Mouse (Mus musculus) stomach, embryonic 14.5 days (tissue): ENCODE results near the gene Usmg5. TPM values are rescaled to one million over a fixed set of nuclear protein-coding genes. Genes with fewer than 3 reads are reported as not detected.

ENCODE experiments used
- ATAC-seq: fragments of 200-750 bp; cut with Nextera tagmentation; 2 replicates; pipeline ENCODE4 v1.8.0; 2017; ENCODE audit warnings: low read depth, moderate TSS enrichment; ENCODE audit not compliant: insufficient number of reproducible peaks, insufficient read depth, low FRiP score
- H3K27ac ChIP-seq: fragments of 300-500 bp; sonication (generic); 2 replicates; pipeline ENCODE4 v1.5.1; 2014; ENCODE audit warnings: mild to moderate bottlenecking, low read length, moderate library complexity, mixed read lengths
- H3K27me3 ChIP-seq: fragments of 300-500 bp; sonication (generic); 2 replicates; pipeline ENCODE4 v1.6.1; 2014; ENCODE audit warnings: low read length, control low read depth, mixed read lengths; ENCODE audit not compliant: control insufficient read depth, insufficient read depth
- H3K36me3 ChIP-seq: fragments of 300-500 bp; sonication (generic); 2 replicates; pipeline ENCODE4 v1.6.1; 2014; ENCODE audit warnings: mild to moderate bottlenecking, control low read depth, low read length, moderate library complexity, mixed read lengths; ENCODE audit not compliant: control insufficient read depth, insufficient read depth
- H3K4me1 ChIP-seq: fragments of 300-500 bp; sonication (generic); 2 replicates; pipeline ENCODE4 v1.6.1; 2014; ENCODE audit warnings: low read length, control low read depth, mixed read lengths; ENCODE audit not compliant: control insufficient read depth, insufficient read depth
- H3K4me2 ChIP-seq: fragments of 300-500 bp; sonication (generic); replicated peaks from 2 replicates; pipeline ENCODE4 v1.6.1; 2014; ENCODE audit warnings: low read depth, low read length, control low read depth
- H3K4me3 ChIP-seq: fragments of 300-500 bp; sonication (generic); 2 replicates; pipeline ENCODE4 v1.5.1; 2014; ENCODE audit warnings: low read depth, low read length, control low read depth
- H3K9ac ChIP-seq: fragments of 300-500 bp; sonication (generic); replicated peaks from 2 replicates; pipeline ENCODE4 v1.6.1; 2014; ENCODE audit warnings: low read depth, mild to moderate bottlenecking, control low read depth, low read length, moderate library complexity, mixed read lengths
- H3K9me3 ChIP-seq: fragments of 300-500 bp; sonication (generic); 2 replicates; pipeline ENCODE4 v1.6.1; 2016; ENCODE audit warnings: low read depth, low read length, control low read depth; ENCODE audit not compliant: control insufficient read depth
- WGBS: fragments of 180-500 bp; shearing (Covaris S2); extraction: QIAGEN DNeasy Blood & Tissue Kit; methylation state at CpG from one replicate; pipeline ENCODE4 v1.1.7; 2014; 5-methylcytosine and 5-hydroxymethylcytosine counted together
- polyA plus RNA-seq: library from polyadenylated mRNA; unstranded; fragments of >200 nt; fragmentation: Nextera tagmentation; extraction: Ambion mirVana; gene quantifications from 2 replicates; pipeline ENCODE4 v1.2.1, GENCODE M21; 2014

The Usmg5 gene
- polyA plus RNA-seq, 1 experiment from 2014 or later, result 1,234 TPM

GRCm38 (mm10) chr19:47049840-47050239 is 40.6 kb downstream of the Usmg5 start:
- no peak for ATAC-seq
- 0 out of 2 replicates have a peak, but pooled peaks cover 2% of the 10 kb centered on the region for H3K36me3 ChIP-seq
- H3K4me3 ChIP-seq, result peak overlapping the region; percentile 68
- peaks cover 12% of the 10 kb centered on the region; the same call in 1 of the 2 replicates for H3K4me1 ChIP-seq
- H3K27ac ChIP-seq, result no peak overlapping the region
- 3% methylated on average over 7 of the region's 7 CpGs for WGBS
- no peaks in the 10 kb centered on the region for H3K27me3 ChIP-seq
- H3K4me2 ChIP-seq, result peak overlapping the region; percentile 54
- no peak overlapping the region for H3K9ac ChIP-seq
- H3K9me3 ChIP-seq, result no peaks in the 10 kb centered on the region

- Histone ChIP-seq H3K27ac (no peak overlapping the region), H3K4me2 (peak overlapping the region; percentile 54; the same call in 1 of the 2 replicates), H3K4me1 (peaks cover 12% of the 10 kb centered on the region; the same call in 1 of the 2 replicates), H3K4me3 (no peak overlapping the region), H3K36me3 (0 out of 2 replicates have a peak, but pooled peaks cover 2% of the 10 kb centered on the region), H3K9me3 (no peaks in the 10 kb centered on the region), H3K27me3 (no peaks in the 10 kb centered on the region), H3K9ac (no peak overlapping the region)
- no peak for ATAC-seq
- WGBS, result 57% methylated on average over 4 of the region's 4 CpGs
These were observed 41.4 kb downstream of the Usmg5 start for GRCm38 (mm10) chr19:47049061-47049460.

- Histone ChIP-seq H3K4me1 (peaks cover 12% of the 10 kb centered on the region; the same call in 1 of the 2 replicates), H3K27ac (no peak overlapping the region), H3K9ac (no peak overlapping the region), H3K9me3 (no peaks in the 10 kb centered on the region), H3K27me3 (no peaks in the 10 kb centered on the region), H3K4me3 (no peak overlapping the region), H3K4me2 (no peak overlapping the region), H3K36me3 (peaks cover 5% of the 10 kb centered on the region; the same call in 1 of the 2 replicates)
- WGBS, result 81% methylated on average over 13 of the region's 13 CpGs
- ATAC-seq, result no peak
These were observed 43.1 kb downstream of the Usmg5 start for GRCm38 (mm10) chr19:47047236-47047833.

- 90% methylated on average over 1 of the region's 1 CpGs for WGBS
- Histone ChIP-seq H3K36me3 (peaks cover 6% of the 10 kb centered on the region; the same call in 1 of the 2 replicates), H3K4me1 (peaks cover 12% of the 10 kb centered on the region; the same call in 1 of the 2 replicates), H3K9ac (no peak overlapping the region), H3K27me3 (no peaks in the 10 kb centered on the region), H3K9me3 (no peaks in the 10 kb centered on the region), H3K27ac (no peak overlapping the region), H3K4me2 (no peak overlapping the region), H3K4me3 (no peak overlapping the region)
- no peak for ATAC-seq
These were observed 44.1 kb downstream of the Usmg5 start for GRCm38 (mm10) chr19:47046343-47046742.

GRCm38 (mm10) chr19:47043608-47044007 is 46.8 kb downstream of the Usmg5 start:
- no peaks in the 10 kb centered on the region for H3K27me3 ChIP-seq
- no peak overlapping the region for H3K27ac ChIP-seq
- H3K9me3 ChIP-seq, result no peaks in the 10 kb centered on the region
- WGBS, result 89% methylated on average over 3 of the region's 3 CpGs
- H3K4me1 ChIP-seq, result no peaks in the 10 kb centered on the region
- no peak for ATAC-seq
- no peak overlapping the region for H3K4me3 ChIP-seq
- H3K36me3 ChIP-seq, result peaks cover 26% of the 10 kb centered on the region
- H3K9ac ChIP-seq, result no peak overlapping the region
- H3K4me2 ChIP-seq, result no peak overlapping the region

GRCm38 (mm10) chr19:47040720-47041473 is 49.5 kb downstream of the Usmg5 start:
- Histone ChIP-seq H3K4me3 (no peak overlapping the region), H3K4me2 (no peak overlapping the region), H3K9me3 (no peaks in the 10 kb centered on the region), H3K4me1 (no peaks in the 10 kb centered on the region), H3K27ac (no peak overlapping the region), H3K9ac (no peak overlapping the region), H3K36me3 (peaks cover 37% of the 10 kb centered on the region), H3K27me3 (no peaks in the 10 kb centered on the region)
- 92% methylated on average over 3 of the region's 3 CpGs for WGBS
- no peak for ATAC-seq

GRCm38 (mm10) chr19:47036596-47036995 is 53.9 kb downstream of the Usmg5 start:
- Histone ChIP-seq H3K36me3 (peaks cover 44% of the 10 kb centered on the region), H3K27ac (no peak overlapping the region), H3K9ac (no peak overlapping the region), H3K27me3 (no peaks in the 10 kb centered on the region), H3K4me1 (no peaks in the 10 kb centered on the region), H3K4me2 (no peak overlapping the region), H3K9me3 (no peaks in the 10 kb centered on the region), H3K4me3 (no peak overlapping the region)
- 83% methylated on average over 3 of the region's 3 CpGs for WGBS
- no peak for ATAC-seq

GRCm38 (mm10) chr19:47034916-47035315 is 55.5 kb downstream of the Usmg5 start:
- H3K4me2 ChIP-seq, result no peak overlapping the region

More at GRCm38 (mm10) chr19:47034916-47035315, 55.5 kb downstream of the Usmg5 start:
- no peak overlapping the region for H3K9ac ChIP-seq
- no peaks in the 10 kb centered on the region for H3K4me1 ChIP-seq
- peaks cover 30% of the 10 kb centered on the region for H3K36me3 ChIP-seq
- H3K27ac ChIP-seq, result no peak overlapping the region
- H3K9me3 ChIP-seq, result no peaks in the 10 kb centered on the region
- no peak overlapping the region for H3K4me3 ChIP-seq
- 89% methylated on average over 4 of the region's 4 CpGs for WGBS
- no peaks in the 10 kb centered on the region for H3K27me3 ChIP-seq
- ATAC-seq, result no peak
